Mouse (Mus musculus) kidney, postnatal 4 days (tissue): ENCODE results near the gene T2.
"Not testable (repeated sequence)": the region's sequence is repeated elsewhere in the genome, so short reads cannot be mapped to it uniquely, and the experiment has no call there.

Experiments
- DNase-seq, 2 experiments: peaks; one replicate each; pipeline ENCODE4 v3.0.0; 2021; ENCODE audit warnings: mixed read lengths in 2 of 2

Gene T2

GRCm38 (mm10) chr17:8355692-8356091 is at the start of gene T2:
T2 (plus strand) TSS chr17:8355992.
- no peak for DNase-seq

- DNase-seq: peak; percentile 97 to 98
These were observed 44.8 kb upstream of the T2 start, which contains the start of gene Sft2d1 for GRCm38 (mm10) chr17:8310838-8311614. Sft2d1 (plus strand) TSS chr17:8311102.

- no peak for DNase-seq
These were observed 44.0 kb upstream of the T2 start for GRCm38 (mm10) chr17:8311751-8312150.

GRCm38 (mm10) chr17:8313976-8314375 is 41.8 kb upstream of the T2 start:
- DNase-seq: no peak

- peak in 1 of 2 experiments; percentile 20 for DNase-seq
These were observed 39.5 kb upstream of the T2 start for GRCm38 (mm10) chr17:8316251-8316650.

- DNase-seq: not testable (repeated sequence)
These were observed 28.9 kb upstream of the T2 start for GRCm38 (mm10) chr17:8326877-8327276.

- DNase-seq: no peak
These were observed 27.1 kb upstream of the T2 start for GRCm38 (mm10) chr17:8328511-8329174.

- DNase-seq: no peak
These were observed 25.2 kb upstream of the T2 start for GRCm38 (mm10) chr17:8330602-8331001.

GRCm38 (mm10) chr17:8337159-8337558 is 18.6 kb upstream of the T2 start, which contains the start of gene Prr18:
Prr18 (plus strand) TSS chr17:8337459.
- not testable (repeated sequence) for DNase-seq

GRCm38 (mm10) chr17:8339666-8340374 is 16.0 kb upstream of the T2 start:
- DNase-seq: no peak

GRCm38 (mm10) chr17:8340407-8341359 is 15.1 kb upstream of the T2 start:
- DNase-seq: peak; percentile 41 to 57

- peak; percentile 8 to 12 for DNase-seq
These were observed 14.3 kb upstream of the T2 start for GRCm38 (mm10) chr17:8341360-8341963.

- no peak for DNase-seq
These were observed 13.1 kb upstream of the T2 start for GRCm38 (mm10) chr17:8342706-8343105.

GRCm38 (mm10) chr17:8343416-8343815 is 12.4 kb upstream of the T2 start:
- peak; percentile 14 to 29 for DNase-seq

- DNase-seq: no peak
These were observed 8.0 kb upstream of the T2 start for GRCm38 (mm10) chr17:8347765-8348285.

GRCm38 (mm10) chr17:8348941-8349340 is 6.9 kb upstream of the T2 start:
- DNase-seq: no peak

- no peak for DNase-seq
These were observed 4.7 kb upstream of the T2 start for GRCm38 (mm10) chr17:8351088-8351487.

GRCm38 (mm10) chr17:8357498-8357897 is 1.7 kb downstream of the T2 start:
- DNase-seq: no peak

GRCm38 (mm10) chr17:8360876-8361275 is 5.1 kb downstream of the T2 start:
- DNase-seq: no peak

- DNase-seq: no peak
These were observed 5.7 kb downstream of the T2 start for GRCm38 (mm10) chr17:8361281-8362103.
